Mouse (Mus musculus) olfactory bulb, adult 2 months (tissue): ENCODE measurements around the gene Bola1. TPM values are rescaled to one million over a fixed set of nuclear protein-coding genes. Genes with fewer than 3 reads are reported as not detected.
A peak's percentile ranks its signal among the peaks of the same experiment; 100 is the strongest.

Source experiments
- H3K27ac ChIP-seq: fragments of 200-500 bp; 2 replicates; pipeline ENCODE4 v1.5.1; 2012; ENCODE audit warnings: low read depth, low read length; ENCODE audit not compliant: insufficient read depth
- H3K4me1 ChIP-seq: fragments of 200-500 bp; 2 replicates; pipeline ENCODE4 v1.6.1; 2012; ENCODE audit warnings: low read length; ENCODE audit not compliant: control insufficient read depth, insufficient read depth
- H3K4me3 ChIP-seq: fragments of 200-500 bp; 2 replicates; pipeline ENCODE4 v1.5.1; 2012; ENCODE audit warnings: mild to moderate bottlenecking, low read depth, low read length, moderate library complexity; ENCODE audit not compliant: insufficient read depth
- CTCF ChIP-seq: fragments of 200-500 bp; IDR thresholded peaks from 2 replicates; pipeline ENCODE4 v1.5.1; 2012; ENCODE audit warnings: low read depth, mild to moderate bottlenecking, low read length, moderate library complexity; ENCODE audit not compliant: insufficient read depth
- POLR2A ChIP-seq: fragments of 200-500 bp; IDR thresholded peaks from 2 replicates; pipeline ENCODE4 v1.6.1; 2012; ENCODE audit warnings: mild to moderate bottlenecking, low read depth, low read length, moderate library complexity; ENCODE audit not compliant: insufficient read depth
- WGBS: fragments of 180-500 bp; shearing (Covaris S2); methylation state at CpG from one replicate; pipeline ENCODE4 v1.1.7; 2018; 5-methylcytosine and 5-hydroxymethylcytosine counted together
- polyA plus RNA-seq: library from polyadenylated mRNA; stranded (reverse); fragments of >200 nt; gene quantifications from 2 replicates; pipeline ENCODE4 v1.2.4, GENCODE M21; 2012; ENCODE audit warnings: low replicate concordance; ENCODE audit not compliant: missing spikeins, insufficient read depth, insufficient read length

The Bola1 gene
- polyA plus RNA-seq, 1 experiment: not detected

GRCm38 (mm10) chr3:96161869-96162840 is 57.4 kb downstream of the Bola1 start, which contains the start of gene Mtmr11:
Mtmr11 (plus strand) TSS chr3:96162004.
- TF ChIP-seq POLR2A (0 out of 2 replicates have a peak, but pooled peaks have one; percentile 16), CTCF (no peak)
- Histone ChIP-seq H3K4me3 (peak within 1 kb of the TSS; percentile 62), H3K27ac (peak within 1 kb of the TSS; percentile 98), H3K4me1 (peaks cover 18% of the 10 kb centered on the region)
- 3% methylated on average over 16 of the region's 16 CpGs for WGBS

GRCm38 (mm10) chr3:96160803-96161516 is 58.5 kb downstream of the Bola1 start:
- 3% methylated on average over 12 of the region's 12 CpGs for WGBS
- H3K27ac ChIP-seq: peak overlapping the region; percentile 98
- H3K4me3 ChIP-seq: peak overlapping the region; percentile 47
- H3K4me1 ChIP-seq: peaks cover 18% of the 10 kb centered on the region
- no peak for TF ChIP-seq CTCF
- TF ChIP-seq POLR2A: no peak

- no peak overlapping the region for H3K4me3 ChIP-seq
- peaks cover 18% of the 10 kb centered on the region for H3K4me1 ChIP-seq
- peak overlapping the region; percentile 98 for H3K27ac ChIP-seq
- 13% methylated on average over 4 of the region's 4 CpGs for WGBS
- TF ChIP-seq POLR2A: no peak
- no peak for TF ChIP-seq CTCF
These were observed 59.2 kb downstream of the Bola1 start for GRCm38 (mm10) chr3:96160222-96160802.

- 57% methylated on average over 4 of the region's 4 CpGs for WGBS
These were observed 59.7 kb downstream of the Bola1 start for GRCm38 (mm10) chr3:96159820-96160219.

GRCm38 (mm10) chr3:96155501-96155900 is 64.0 kb downstream of the Bola1 start:
- H3K4me1 ChIP-seq: peaks cover 18% of the 10 kb centered on the region
- WGBS: 90% methylated on average over 8 of the region's 8 CpGs
- TF ChIP-seq POLR2A (0 out of 2 replicates have a peak, but pooled peaks have one; percentile 15), CTCF (no peak)
- no peak overlapping the region for H3K4me3 ChIP-seq
- no peak overlapping the region for H3K27ac ChIP-seq

More at GRCm38 (mm10) chr3:96159820-96160219, 59.7 kb downstream of the Bola1 start:
- no peak overlapping the region for H3K4me3 ChIP-seq
- peak overlapping the region; percentile 98 for H3K27ac ChIP-seq
- TF ChIP-seq POLR2A: no peak
- TF ChIP-seq CTCF: no peak
- H3K4me1 ChIP-seq: peaks cover 19% of the 10 kb centered on the region

- 49% methylated on average over 5 of the region's 5 CpGs for WGBS
- H3K27ac ChIP-seq: peak overlapping the region; percentile 52
These were observed 66.9 kb downstream of the Bola1 start for GRCm38 (mm10) chr3:96152611-96153010.

GRCm38 (mm10) chr3:96151836-96152235 is 67.7 kb downstream of the Bola1 start:
- H3K4me3 ChIP-seq: no peak overlapping the region
- 71% methylated on average over 7 of the region's 7 CpGs for WGBS
- no peak overlapping the region for H3K27ac ChIP-seq
- H3K4me1 ChIP-seq: peaks cover 13% of the 10 kb centered on the region
- no peak for TF ChIP-seq CTCF
- no peak for TF ChIP-seq POLR2A

More at GRCm38 (mm10) chr3:96152611-96153010, 66.9 kb downstream of the Bola1 start:
- Histone ChIP-seq H3K4me3 (no peak overlapping the region), H3K4me1 (peaks cover 13% of the 10 kb centered on the region)
- TF ChIP-seq POLR2A (no peak), CTCF (no peak)

GRCm38 (mm10) chr3:96147950-96148349 is 71.6 kb downstream of the Bola1 start:
- peaks cover 6% of the 10 kb centered on the region for H3K4me1 ChIP-seq
- TF ChIP-seq CTCF (no peak), POLR2A (no peak)
- WGBS: 6% methylated on average over 5 of the region's 5 CpGs
- no peak overlapping the region for H3K27ac ChIP-seq
- no peak overlapping the region for H3K4me3 ChIP-seq

Other genes with a start within 250 kb of the Bola1 start
- not detected in 2 replicates for gene Plekho1, start 223.7 kb downstream of the Bola1 start, polyA plus RNA-seq
- not detected in 2 replicates for gene Vps45, start 161.2 kb downstream of the Bola1 start, polyA plus RNA-seq
- not detected in 2 replicates for gene Otud7b, start 115.2 kb downstream of the Bola1 start, polyA plus RNA-seq
- not detected in 2 replicates for gene Mtmr11, start 57.7 kb downstream of the Bola1 start, polyA plus RNA-seq
- not detected in 2 replicates for gene Sf3b4, start 47.4 kb downstream of the Bola1 start, polyA plus RNA-seq
- gene Sv2a, start 38.6 kb downstream of the Bola1 start, polyA plus RNA-seq: 106 TPM in 1 of 2 replicates, not detected in the other
- not detected in 2 replicates for gene Hist2h2ab, start 156 bp upstream of the Bola1 start, polyA plus RNA-seq
- gene Hist2h2ac, start 1.2 kb upstream of the Bola1 start, polyA plus RNA-seq: not detected in 2 replicates
- gene Hist2h2be, start 1.4 kb upstream of the Bola1 start, polyA plus RNA-seq: not detected in 2 replicates
- not detected in 2 replicates for gene Hist2h3c2, start 19.4 kb upstream of the Bola1 start, polyA plus RNA-seq
- gene Hist2h2aa2, start 20.6 kb upstream of the Bola1 start, polyA plus RNA-seq: not detected in 2 replicates
- not detected in 2 replicates for gene Hist2h2aa1, start 25.8 kb upstream of the Bola1 start, polyA plus RNA-seq
- gene Hist2h3c1, start 27.0 kb upstream of the Bola1 start, polyA plus RNA-seq: not detected in 2 replicates
- not detected in 2 replicates for gene Hist2h4, start 43.6 kb upstream of the Bola1 start, polyA plus RNA-seq
- not detected in 2 replicates for gene Hist2h3b, start 48.9 kb upstream of the Bola1 start, polyA plus RNA-seq
- not detected in 2 replicates for gene Hist2h2bb, start 50.0 kb upstream of the Bola1 start, polyA plus RNA-seq
- not detected in 2 replicates for gene Fcgr1, start 74.3 kb upstream of the Bola1 start, polyA plus RNA-seq
- not detected in 2 replicates for gene BC107364, start 232.6 kb upstream of the Bola1 start, polyA plus RNA-seq